Mouse (Mus musculus): ENCODE data around the gene Nfkbia.

DNA sequence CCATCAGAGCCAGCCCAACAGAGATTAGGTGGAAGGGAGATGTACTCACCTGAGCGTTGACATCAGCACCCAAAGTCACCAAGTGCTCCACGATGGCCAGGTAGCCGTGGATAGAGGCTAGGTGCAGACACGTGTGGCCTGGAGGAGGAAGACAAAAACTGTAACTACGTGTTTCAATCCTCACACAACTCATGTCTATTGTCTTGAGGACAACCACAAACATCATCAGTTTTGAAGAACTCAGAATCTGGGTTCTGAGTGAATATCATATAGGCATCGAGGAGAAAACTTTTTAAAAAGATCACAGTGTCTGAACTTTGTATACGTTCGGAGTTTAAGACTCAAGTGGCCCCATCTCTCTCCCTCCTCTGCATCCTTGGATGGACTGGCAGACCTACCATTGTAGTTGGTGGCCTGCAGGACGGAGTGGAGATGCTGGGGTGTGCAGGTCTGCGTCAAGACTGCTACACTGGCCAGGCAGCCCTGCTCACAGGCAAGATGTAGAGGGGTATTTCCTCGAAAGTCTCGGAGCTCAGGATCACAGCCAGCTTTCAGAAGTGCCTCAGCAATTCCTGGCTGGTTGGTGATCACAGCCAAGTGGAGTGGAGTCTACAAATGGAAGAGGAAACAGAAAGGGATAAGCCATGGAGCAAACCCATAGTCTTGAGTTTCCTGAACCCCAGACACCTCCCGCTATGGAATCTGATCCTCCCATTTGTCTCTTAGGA, 1.6 kb downstream of the Nfkbia start:
- no peak for TF ChIP-seq CTCF (IDR thresholded peaks at IDR 0.05; ENCODE audit: low read depth, low read length)
- TF ChIP-seq POLR2A (IDR thresholded peaks at IDR 0.05; ENCODE audit: borderline replicate concordance, low read depth, low read length): no peak

All from bone marrow macrophage, adult 2 months (primary cell).